Mouse (Mus musculus): Measurements from ENCODE around the gene Eif4e1b. TPM values are rescaled to one million over a fixed set of nuclear protein-coding genes. Genes with fewer than 3 reads are reported as not detected.

Eif4e1b gene
- not detected in 2 replicates for polyA plus RNA-seq (2015; fragmentation: Nextera tagmentation; extraction: Ambion mirVana)

GRCm38 (mm10) chr13:54783698-54784097 is at the start of gene Eif4e1b:
Gene Eif4e1b (plus strand): TSS chr13:54783998.
- Histone ChIP-seq H3K4me1 (ENCODE audit: insufficient read depth, low read depth, low read length) (no peaks in the 10 kb centered on the region), H3K9me3 (ENCODE audit: low read length) (no peaks in the 10 kb centered on the region), H3K9ac (replicated peaks; ENCODE audit: low read depth) (no peak within 1 kb of the TSS), H3K4me3 (ENCODE audit: low read depth, low read length) (no peak within 1 kb of the TSS), H3K27ac (ENCODE audit: low read length) (no peak within 1 kb of the TSS), H3K4me2 (replicated peaks; ENCODE audit: low read depth, low read length) (no peak within 1 kb of the TSS), H3K36me3 (ENCODE audit: insufficient read depth, low read length) (no peaks in the 10 kb centered on the region), H3K27me3 (replicated peaks; ENCODE audit: insufficient read depth, low read length) (no peaks in the 10 kb centered on the region)
- DNase-seq (ENCODE audit: low spot score) (no peak), ATAC-seq (no peak)
- 69% methylated on average over 4 of the region's 4 CpGs for WGBS
- no peak for TF ChIP-seq EP300 (IDR thresholded peaks at IDR 0.05)
- no peak for TF ChIP-seq CTCF (IDR thresholded peaks at IDR 0.05)

- Histone ChIP-seq H3K9ac (replicated peaks; ENCODE audit: low read depth) (no peak overlapping the region), H3K27me3 (replicated peaks; ENCODE audit: insufficient read depth, low read length) (peaks cover 26% of the 10 kb centered on the region), H3K27ac (ENCODE audit: low read length) (no peak overlapping the region), H3K4me1 (ENCODE audit: insufficient read depth, low read depth, low read length) (no peaks in the 10 kb centered on the region), H3K36me3 (ENCODE audit: insufficient read depth, low read length) (no peaks in the 10 kb centered on the region), H3K4me3 (ENCODE audit: low read depth, low read length) (no peak overlapping the region), H3K9me3 (ENCODE audit: low read length) (no peaks in the 10 kb centered on the region), H3K4me2 (replicated peaks; ENCODE audit: low read depth, low read length) (no peak overlapping the region)
- TF ChIP-seq EP300 (IDR thresholded peaks at IDR 0.05) (no peak), CTCF (IDR thresholded peaks at IDR 0.05) (no peak)
- no peak for ATAC-seq
- no peak for DNase-seq (ENCODE audit: low spot score)
- WGBS, result 37% methylated on average over 3 of the region's 3 CpGs
Observed at GRCm38 (mm10) chr13:54736931-54737330, 46.9 kb upstream of the Eif4e1b start.

GRCm38 (mm10) chr13:54737488-54738212 is 46.1 kb upstream of the Eif4e1b start:
- Histone ChIP-seq H3K4me3 (ENCODE audit: low read depth, low read length) (peak overlapping the region; percentile 20; the same call in 1 of the 2 replicates), H3K27me3 (replicated peaks; ENCODE audit: insufficient read depth, low read length) (peaks cover 26% of the 10 kb centered on the region), H3K9me3 (ENCODE audit: low read length) (no peaks in the 10 kb centered on the region), H3K27ac (ENCODE audit: low read length) (no peak overlapping the region), H3K9ac (replicated peaks; ENCODE audit: low read depth) (no peak overlapping the region), H3K36me3 (ENCODE audit: insufficient read depth, low read length) (no peaks in the 10 kb centered on the region), H3K4me1 (ENCODE audit: insufficient read depth, low read depth, low read length) (no peaks in the 10 kb centered on the region), H3K4me2 (replicated peaks; ENCODE audit: low read depth, low read length) (peak overlapping the region; percentile 48)
- TF ChIP-seq CTCF (IDR thresholded peaks at IDR 0.05) (no peak), EP300 (IDR thresholded peaks at IDR 0.05) (no peak)
- DNase-seq (ENCODE audit: low spot score) (peak; percentile 24), ATAC-seq (peak; percentile 49)
- WGBS, result under 1% methylated on average over 29 of the region's 87 CpGs

GRCm38 (mm10) chr13:54738213-54738601 is 45.6 kb upstream of the Eif4e1b start:
- Histone ChIP-seq H3K9me3 (ENCODE audit: low read length) (no peaks in the 10 kb centered on the region), H3K9ac (replicated peaks; ENCODE audit: low read depth) (no peak overlapping the region), H3K4me3 (ENCODE audit: low read depth, low read length) (no peak overlapping the region), H3K36me3 (ENCODE audit: insufficient read depth, low read length) (no peaks in the 10 kb centered on the region), H3K4me1 (ENCODE audit: insufficient read depth, low read depth, low read length) (no peaks in the 10 kb centered on the region), H3K27ac (ENCODE audit: low read length) (no peak overlapping the region), H3K27me3 (replicated peaks; ENCODE audit: insufficient read depth, low read length) (peaks cover 26% of the 10 kb centered on the region), H3K4me2 (replicated peaks; ENCODE audit: low read depth, low read length) (peak overlapping the region; percentile 48)
- ATAC-seq, result no peak
- WGBS, result 7% methylated on average over 33 of the region's 34 CpGs
- no peak for DNase-seq (ENCODE audit: low spot score)
- TF ChIP-seq CTCF (IDR thresholded peaks at IDR 0.05), result no peak
- TF ChIP-seq EP300 (IDR thresholded peaks at IDR 0.05), result no peak

DNA sequence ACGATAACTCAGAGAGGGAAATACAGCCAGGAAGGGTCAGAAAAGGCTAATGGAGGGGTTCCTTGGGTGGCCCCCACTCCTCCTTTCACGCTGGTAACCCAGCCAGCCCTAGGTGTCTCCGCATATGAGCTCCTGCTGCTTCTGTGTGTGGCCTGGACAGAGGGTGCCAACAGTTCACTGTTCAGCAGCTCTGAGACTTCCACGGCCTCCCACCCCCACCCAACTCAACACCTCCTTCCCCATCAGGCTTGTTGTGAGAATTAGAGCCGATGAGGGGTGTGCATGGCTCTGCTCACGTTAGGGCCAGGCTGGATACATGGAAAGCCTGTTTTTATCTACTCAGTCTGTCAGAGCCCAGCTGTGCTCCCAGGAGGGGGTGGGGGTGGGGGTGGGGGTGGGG is 37.7 kb upstream of the Eif4e1b start:
- Histone ChIP-seq H3K27ac (ENCODE audit: low read length) (no peak overlapping the region), H3K4me3 (ENCODE audit: low read depth, low read length) (no peak overlapping the region), H3K9ac (replicated peaks; ENCODE audit: low read depth) (no peak overlapping the region), H3K4me1 (ENCODE audit: insufficient read depth, low read depth, low read length) (peaks cover 5% of the 10 kb centered on the region; the same call in 1 of the 2 replicates), H3K36me3 (ENCODE audit: insufficient read depth, low read length) (no peaks in the 10 kb centered on the region), H3K27me3 (replicated peaks; ENCODE audit: insufficient read depth, low read length) (peaks cover 12% of the 10 kb centered on the region), H3K9me3 (ENCODE audit: low read length) (no peaks in the 10 kb centered on the region), H3K4me2 (replicated peaks; ENCODE audit: low read depth, low read length) (no peak overlapping the region)
- 31% methylated on average over 6 of the region's 6 CpGs for WGBS
- DNase-seq (ENCODE audit: low spot score) (no peak), ATAC-seq (no peak)
- TF ChIP-seq CTCF (IDR thresholded peaks at IDR 0.05) (no peak), EP300 (IDR thresholded peaks at IDR 0.05) (no peak)

DNA sequence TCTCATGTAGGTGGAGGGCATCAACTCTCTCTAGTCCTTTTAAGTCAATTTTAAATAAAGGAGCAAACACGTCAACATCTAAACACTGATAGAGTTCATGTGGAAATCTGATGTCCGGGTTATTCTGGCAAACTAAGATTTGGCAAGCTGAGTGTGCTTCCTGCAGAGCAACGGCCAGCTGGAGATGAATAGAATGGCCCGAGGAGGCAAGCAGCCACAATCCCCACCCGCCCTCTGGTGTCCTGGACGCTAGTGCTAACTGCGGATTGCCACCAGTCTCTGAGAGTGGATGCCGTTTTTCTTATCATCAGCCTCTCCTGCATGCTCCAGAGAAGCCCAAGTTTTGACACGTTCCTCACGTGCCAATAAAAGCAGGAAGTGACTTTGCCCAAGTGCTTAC is 36.9 kb upstream of the Eif4e1b start:
- TF ChIP-seq CTCF (IDR thresholded peaks at IDR 0.05), result no peak
- TF ChIP-seq EP300 (IDR thresholded peaks at IDR 0.05), result no peak
- ATAC-seq, result no peak
- Histone ChIP-seq H3K4me3 (ENCODE audit: low read depth, low read length) (no peak overlapping the region), H3K4me1 (ENCODE audit: insufficient read depth, low read depth, low read length) (peaks cover 5% of the 10 kb centered on the region; the same call in 1 of the 2 replicates), H3K4me2 (replicated peaks; ENCODE audit: low read depth, low read length) (no peak overlapping the region), H3K27ac (ENCODE audit: low read length) (no peak overlapping the region), H3K36me3 (ENCODE audit: insufficient read depth, low read length) (no peaks in the 10 kb centered on the region), H3K9ac (replicated peaks; ENCODE audit: low read depth) (no peak overlapping the region), H3K9me3 (ENCODE audit: low read length) (no peaks in the 10 kb centered on the region), H3K27me3 (replicated peaks; ENCODE audit: insufficient read depth, low read length) (peaks cover 12% of the 10 kb centered on the region)
- DNase-seq (ENCODE audit: low spot score), result no peak
- WGBS, result 36% methylated on average over 10 of the region's 10 CpGs
